Mouse (Mus musculus): ENCODE measurements at regions not wholly inside any gene's neighbourhood (a gene's known extent, or its start where the extent isn't known, plus 50 kb on each side); places are given as distances from the start of the nearest gene placed in this dataset.
"Not testable (repeated sequence)": the region's sequence is repeated elsewhere in the genome, so short reads cannot be mapped to it uniquely, and the experiment has no call there.

DNA sequence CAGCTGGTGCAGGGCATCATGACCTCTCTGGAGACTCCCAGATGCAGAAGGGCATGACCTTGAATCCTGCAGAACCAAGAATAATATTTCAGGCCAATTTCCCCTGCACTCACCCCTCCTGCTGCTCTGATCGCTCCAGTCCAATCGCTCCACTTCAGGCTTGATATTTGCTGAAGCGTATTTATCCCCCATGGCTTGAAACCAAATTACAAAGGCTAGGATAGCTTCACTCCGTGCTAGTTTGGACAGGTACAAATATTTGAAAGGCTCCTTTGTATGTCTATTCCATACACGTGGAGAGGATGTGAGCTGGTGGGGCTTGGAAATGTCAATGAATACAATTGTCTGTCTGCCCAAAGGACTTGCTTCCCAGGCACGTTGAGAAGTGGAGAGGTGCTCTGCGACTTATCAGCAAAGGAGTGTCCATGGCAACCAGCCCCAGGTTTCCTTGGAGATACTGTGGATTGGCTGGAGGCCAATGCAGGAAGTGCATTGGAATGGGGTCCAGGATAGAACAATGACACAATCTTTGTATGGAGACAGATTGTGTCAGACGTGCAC, 201.8 kb upstream of the Tmc3 start:
- Histone ChIP-seq H3K4me3 (ENCODE audit: low read depth, low read length) (no peak overlapping the region), H3K4me1 (replicated peaks; ENCODE audit: control insufficient read depth, insufficient read depth, low read length) (no peaks in the 10 kb centered on the region), H3K4me2 (replicated peaks; ENCODE audit: low read depth, low read length) (no peak overlapping the region), H3K9me3 (ENCODE audit: control insufficient read depth, low read length) (no peaks in the 10 kb centered on the region), H3K9ac (ENCODE audit: low read depth, low read length) (no peak overlapping the region), H3K27me3 (ENCODE audit: control insufficient read depth, insufficient read depth, low read length) (no peaks in the 10 kb centered on the region), H3K27ac (ENCODE audit: low read depth, low read length) (no peak overlapping the region), H3K36me3 (ENCODE audit: control insufficient read depth, insufficient read depth, low read length) (no peaks in the 10 kb centered on the region)
- 26% methylated on average over 8 of the region's 8 CpGs for WGBS
- peak; percentile 71 for DNase-seq (ENCODE audit: low spot score)
- ATAC-seq (ENCODE audit: low FRiP score), result peak; percentile 91

DNA sequence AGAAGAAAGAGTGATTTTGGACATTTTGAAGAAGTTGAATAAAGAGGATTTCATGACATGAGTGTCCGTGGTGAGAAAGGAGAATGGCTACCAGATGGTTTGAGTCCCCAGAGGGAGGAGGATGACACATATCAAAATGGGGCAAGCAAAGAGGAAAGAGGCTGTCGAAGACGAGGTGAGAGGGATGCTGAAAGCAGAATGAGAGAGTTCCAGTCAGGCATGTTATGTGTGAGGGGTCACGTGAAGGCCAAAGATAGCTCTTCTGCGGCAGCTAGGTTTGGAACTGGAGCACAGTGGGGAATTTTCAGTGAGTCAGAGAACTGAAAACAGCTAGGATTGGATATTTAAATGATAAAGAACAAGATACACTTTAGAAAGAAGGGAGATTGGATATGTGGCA, 193.3 kb upstream of the Tmc3 start:
- Histone ChIP-seq H3K4me2 (replicated peaks; ENCODE audit: low read depth, low read length) (no peak overlapping the region), H3K36me3 (ENCODE audit: control insufficient read depth, insufficient read depth, low read length) (no peaks in the 10 kb centered on the region), H3K27me3 (ENCODE audit: control insufficient read depth, insufficient read depth, low read length) (no peaks in the 10 kb centered on the region), H3K4me1 (replicated peaks; ENCODE audit: control insufficient read depth, insufficient read depth, low read length) (no peaks in the 10 kb centered on the region), H3K9me3 (ENCODE audit: control insufficient read depth, low read length) (no peaks in the 10 kb centered on the region), H3K27ac (ENCODE audit: low read depth, low read length) (no peak overlapping the region), H3K9ac (ENCODE audit: low read depth, low read length) (no peak overlapping the region), H3K4me3 (ENCODE audit: low read depth, low read length) (no peak overlapping the region)
- 75% methylated on average over 5 of the region's 5 CpGs for WGBS
- no peak for ATAC-seq (ENCODE audit: low FRiP score)
- DNase-seq (ENCODE audit: low spot score), result no peak

DNA sequence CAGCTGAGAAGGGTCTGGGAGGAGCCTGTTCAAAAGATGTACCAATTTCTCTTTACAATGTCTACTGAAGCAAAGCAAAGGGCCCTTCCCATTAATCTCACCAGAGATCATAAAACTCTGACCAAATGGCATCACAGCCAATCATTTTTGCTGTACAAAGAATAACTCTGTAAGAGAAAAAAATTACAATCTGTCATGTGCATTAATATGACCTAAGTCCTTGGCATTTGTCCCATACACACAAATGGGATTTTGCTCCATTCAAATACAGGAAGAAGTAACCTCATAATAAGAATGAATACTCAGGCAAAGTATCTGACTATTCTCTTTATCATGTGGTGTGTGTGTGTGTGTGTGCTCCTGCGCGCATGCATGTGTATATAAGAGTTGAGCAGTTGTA, 192.5 kb upstream of the Tmc3 start:
- Histone ChIP-seq H3K4me3 (ENCODE audit: low read depth, low read length) (no peak overlapping the region), H3K4me1 (replicated peaks; ENCODE audit: control insufficient read depth, insufficient read depth, low read length) (no peaks in the 10 kb centered on the region), H3K4me2 (replicated peaks; ENCODE audit: low read depth, low read length) (no peak overlapping the region), H3K27ac (ENCODE audit: low read depth, low read length) (no peak overlapping the region), H3K27me3 (ENCODE audit: control insufficient read depth, insufficient read depth, low read length) (no peaks in the 10 kb centered on the region), H3K9me3 (ENCODE audit: control insufficient read depth, low read length) (no peaks in the 10 kb centered on the region), H3K9ac (ENCODE audit: low read depth, low read length) (no peak overlapping the region), H3K36me3 (ENCODE audit: control insufficient read depth, insufficient read depth, low read length) (no peaks in the 10 kb centered on the region)
- no peak for ATAC-seq (ENCODE audit: low FRiP score)
- 95% methylated on average over 2 of the region's 2 CpGs for WGBS
- no peak for DNase-seq (ENCODE audit: low spot score)

DNA sequence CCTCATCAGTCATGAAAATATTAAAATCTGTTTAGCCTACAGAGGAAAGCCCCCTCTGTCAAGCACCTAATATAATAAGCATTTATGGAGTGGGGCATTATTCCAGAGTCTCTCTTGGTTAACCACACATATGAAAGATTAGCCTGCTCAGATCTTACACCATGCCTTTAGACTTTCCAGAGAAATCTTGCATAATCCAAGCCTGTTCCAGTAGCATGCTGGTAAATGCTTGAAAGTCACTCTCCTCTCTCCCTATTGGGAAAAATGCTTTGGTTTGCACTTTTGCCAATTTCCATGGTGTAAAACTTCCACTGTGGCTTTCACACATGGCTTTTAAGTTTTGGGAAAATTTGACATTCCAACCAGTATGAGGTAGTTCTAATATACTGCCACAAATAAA, 192.1 kb upstream of the Tmc3 start:
- no peak for DNase-seq (ENCODE audit: low spot score)
- no peak overlapping the region for H3K4me2 ChIP-seq (replicated peaks; ENCODE audit: low read depth, low read length)
- H3K4me1 ChIP-seq (replicated peaks; ENCODE audit: control insufficient read depth, insufficient read depth, low read length), result no peaks in the 10 kb centered on the region
- no peak for ATAC-seq (ENCODE audit: low FRiP score)
- no peaks in the 10 kb centered on the region for H3K27me3 ChIP-seq (ENCODE audit: control insufficient read depth, insufficient read depth, low read length)
- no peak overlapping the region for H3K9ac ChIP-seq (ENCODE audit: low read depth, low read length)
- H3K36me3 ChIP-seq (ENCODE audit: control insufficient read depth, insufficient read depth, low read length), result no peaks in the 10 kb centered on the region
- H3K4me3 ChIP-seq (ENCODE audit: low read depth, low read length), result no peak overlapping the region
- H3K9me3 ChIP-seq (ENCODE audit: control insufficient read depth, low read length), result no peaks in the 10 kb centered on the region
- H3K27ac ChIP-seq (ENCODE audit: low read depth, low read length), result no peak overlapping the region

DNA sequence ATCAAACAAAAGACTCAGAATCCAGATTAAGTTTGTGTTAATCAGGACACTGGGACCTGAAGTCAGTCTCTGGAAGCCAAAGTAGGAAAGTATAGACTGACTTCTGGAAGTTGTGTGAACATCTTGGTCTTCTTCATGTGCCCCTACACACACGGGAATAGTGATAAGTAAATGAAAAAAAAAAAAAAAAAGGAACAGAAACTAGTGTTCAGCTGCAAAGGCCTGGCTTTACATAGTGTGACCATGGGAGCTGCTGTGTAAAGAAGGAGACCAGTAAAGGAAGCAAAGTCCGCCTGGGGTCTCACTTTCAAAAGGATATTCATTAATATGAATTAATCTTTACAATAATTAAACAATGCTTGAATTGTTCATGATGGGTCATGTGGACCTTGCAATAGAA, 190.6 kb upstream of the Tmc3 start:
- DNase-seq (ENCODE audit: low spot score) (no peak), ATAC-seq (ENCODE audit: low FRiP score) (no peak)
- Histone ChIP-seq H3K36me3 (ENCODE audit: control insufficient read depth, insufficient read depth, low read length) (no peaks in the 10 kb centered on the region), H3K9me3 (ENCODE audit: control insufficient read depth, low read length) (no peaks in the 10 kb centered on the region), H3K9ac (ENCODE audit: low read depth, low read length) (no peak overlapping the region), H3K27ac (ENCODE audit: low read depth, low read length) (no peak overlapping the region), H3K4me2 (replicated peaks; ENCODE audit: low read depth, low read length) (no peak overlapping the region), H3K4me1 (replicated peaks; ENCODE audit: control insufficient read depth, insufficient read depth, low read length) (no peaks in the 10 kb centered on the region), H3K4me3 (ENCODE audit: low read depth, low read length) (no peak overlapping the region), H3K27me3 (ENCODE audit: control insufficient read depth, insufficient read depth, low read length) (no peaks in the 10 kb centered on the region)
- WGBS, result 58% methylated on average over 2 of the region's 2 CpGs

DNA sequence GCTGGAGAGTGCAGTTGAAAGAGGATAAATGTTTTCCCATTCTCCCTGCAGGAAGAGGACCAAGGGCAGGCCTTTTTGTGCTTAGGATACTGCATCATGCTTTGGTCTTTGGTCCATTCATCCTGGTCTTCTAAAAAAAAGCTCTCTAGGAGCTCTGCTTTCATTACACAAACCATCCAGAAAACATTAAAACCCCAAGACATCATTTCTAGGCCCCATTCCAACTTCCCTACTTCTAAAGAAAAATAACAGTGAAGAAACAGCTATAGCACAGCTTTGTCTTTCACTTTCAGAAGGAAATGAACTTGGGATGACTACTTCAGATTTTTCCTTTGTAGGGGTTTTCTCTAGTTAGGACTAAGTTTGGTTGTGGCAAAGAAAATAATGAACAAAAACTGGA, 185.1 kb upstream of the Tmc3 start:
- Histone ChIP-seq H3K27me3 (ENCODE audit: control insufficient read depth, insufficient read depth, low read length) (no peaks in the 10 kb centered on the region), H3K27ac (ENCODE audit: low read depth, low read length) (no peak overlapping the region), H3K36me3 (ENCODE audit: control insufficient read depth, insufficient read depth, low read length) (no peaks in the 10 kb centered on the region), H3K4me1 (replicated peaks; ENCODE audit: control insufficient read depth, insufficient read depth, low read length) (no peaks in the 10 kb centered on the region), H3K4me2 (replicated peaks; ENCODE audit: low read depth, low read length) (no peak overlapping the region), H3K9ac (ENCODE audit: low read depth, low read length) (no peak overlapping the region), H3K4me3 (ENCODE audit: low read depth, low read length) (no peak overlapping the region), H3K9me3 (ENCODE audit: control insufficient read depth, low read length) (no peaks in the 10 kb centered on the region)
- DNase-seq (ENCODE audit: low spot score), result no peak
- no peak for ATAC-seq (ENCODE audit: low FRiP score)

DNA sequence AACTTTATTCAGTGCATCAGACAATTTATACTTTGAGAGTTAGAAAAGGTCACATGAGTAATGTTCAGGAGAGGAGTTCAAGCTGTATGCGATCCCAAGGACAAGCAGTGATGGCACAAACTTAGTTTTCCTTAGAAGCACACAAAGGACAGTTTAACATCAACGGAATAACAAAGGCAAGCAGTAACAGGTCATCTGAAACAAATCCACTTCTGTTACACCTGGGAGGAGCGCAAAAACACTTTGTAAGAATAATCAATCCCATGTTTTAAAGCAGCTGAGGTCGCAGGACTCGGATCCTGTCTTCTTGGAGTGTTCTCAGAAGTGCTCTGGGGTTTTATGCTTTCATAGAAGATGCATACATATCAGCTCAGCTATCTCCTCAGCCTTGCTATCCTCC, 183.7 kb upstream of the Tmc3 start:
- DNase-seq (ENCODE audit: low spot score) (no peak), ATAC-seq (ENCODE audit: low FRiP score) (no peak)
- no peak overlapping the region for H3K4me2 ChIP-seq (replicated peaks; ENCODE audit: low read depth, low read length)
- H3K4me1 ChIP-seq (replicated peaks; ENCODE audit: control insufficient read depth, insufficient read depth, low read length), result no peaks in the 10 kb centered on the region
- no peak overlapping the region for H3K9ac ChIP-seq (ENCODE audit: low read depth, low read length)
- no peak overlapping the region for H3K4me3 ChIP-seq (ENCODE audit: low read depth, low read length)
- no peak overlapping the region for H3K27ac ChIP-seq (ENCODE audit: low read depth, low read length)
- H3K27me3 ChIP-seq (ENCODE audit: control insufficient read depth, insufficient read depth, low read length), result no peaks in the 10 kb centered on the region
- no peaks in the 10 kb centered on the region for H3K36me3 ChIP-seq (ENCODE audit: control insufficient read depth, insufficient read depth, low read length)
- no peaks in the 10 kb centered on the region for H3K9me3 ChIP-seq (ENCODE audit: control insufficient read depth, low read length)
- WGBS, result 84% methylated on average over 5 of the region's 5 CpGs

DNA sequence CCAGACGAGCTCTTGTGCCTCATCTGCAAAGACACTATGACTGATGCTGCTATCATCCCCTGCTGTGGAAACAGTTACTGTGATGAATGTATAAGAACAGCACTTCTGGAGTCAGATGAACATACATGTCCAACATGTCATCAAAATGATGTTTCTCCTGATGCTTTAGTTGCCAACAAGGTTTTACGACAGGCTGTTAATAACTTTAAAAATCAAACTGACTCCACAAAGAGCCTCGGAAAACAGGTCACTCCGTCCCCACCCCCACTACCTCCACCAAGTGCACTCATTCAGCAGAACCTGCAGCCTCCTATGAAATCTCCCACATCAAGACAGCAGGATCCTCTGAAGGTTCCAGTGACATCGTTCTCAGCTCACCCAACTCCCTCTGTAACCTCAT, 172.0 kb upstream of the Tmc3 start:
- H3K27ac ChIP-seq (ENCODE audit: low read depth, low read length); H3K9me3 ChIP-seq (ENCODE audit: control insufficient read depth, low read length); H3K9ac ChIP-seq (ENCODE audit: low read depth, low read length); DNase-seq (ENCODE audit: low spot score); H3K36me3 ChIP-seq (ENCODE audit: control insufficient read depth, insufficient read depth, low read length); H3K27me3 ChIP-seq (ENCODE audit: control insufficient read depth, insufficient read depth, low read length); H3K4me3 ChIP-seq (ENCODE audit: low read depth, low read length); H3K4me1 ChIP-seq (replicated peaks; ENCODE audit: control insufficient read depth, insufficient read depth, low read length); H3K4me2 ChIP-seq (replicated peaks; ENCODE audit: low read depth, low read length); ATAC-seq (ENCODE audit: low FRiP score): not testable (repeated sequence)
- 85% methylated on average over 5 of the region's 5 CpGs for WGBS

DNA sequence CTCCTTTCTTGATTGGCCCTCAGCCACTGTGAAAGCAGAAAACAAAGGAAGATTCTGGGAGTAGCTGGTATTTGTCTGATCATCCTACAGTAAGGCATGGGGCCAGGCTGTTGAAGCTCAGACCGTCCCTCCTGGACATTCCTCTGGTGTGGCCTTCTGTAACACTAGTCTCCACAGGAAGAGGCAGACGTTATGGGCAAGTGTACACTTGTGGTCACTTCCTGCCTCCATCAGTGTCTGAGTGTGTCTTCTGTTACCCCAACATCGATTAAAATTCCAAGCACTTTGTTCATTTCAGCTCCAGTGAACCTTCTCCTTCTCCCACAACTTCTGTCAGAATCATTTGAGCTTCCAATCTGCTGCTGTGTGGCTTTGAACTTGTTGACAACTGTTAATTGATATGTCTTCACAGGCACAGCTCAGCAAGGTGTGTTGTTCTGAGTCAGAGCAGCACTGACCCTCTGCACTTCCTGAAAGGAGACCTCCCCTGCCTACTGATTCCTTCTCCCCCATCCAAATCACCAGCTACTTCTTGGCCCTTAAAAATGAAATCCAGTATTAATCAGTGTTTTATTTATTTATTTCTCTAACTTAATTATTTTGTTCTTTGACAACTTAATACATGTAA, 154.7 kb upstream of the Tmc3 start:
- no peak for ATAC-seq (ENCODE audit: low FRiP score)
- H3K4me1 ChIP-seq (replicated peaks; ENCODE audit: control insufficient read depth, insufficient read depth, low read length), result no peaks in the 10 kb centered on the region
- H3K9me3 ChIP-seq (ENCODE audit: control insufficient read depth, low read length), result no peaks in the 10 kb centered on the region
- H3K9ac ChIP-seq (ENCODE audit: low read depth, low read length), result no peak overlapping the region
- H3K27ac ChIP-seq (ENCODE audit: low read depth, low read length), result no peak overlapping the region
- H3K36me3 ChIP-seq (ENCODE audit: control insufficient read depth, insufficient read depth, low read length), result no peaks in the 10 kb centered on the region
- no peak overlapping the region for H3K4me3 ChIP-seq (ENCODE audit: low read depth, low read length)
- DNase-seq (ENCODE audit: low spot score), result no peak
- H3K4me2 ChIP-seq (replicated peaks; ENCODE audit: low read depth, low read length), result no peak overlapping the region
- H3K27me3 ChIP-seq (ENCODE audit: control insufficient read depth, insufficient read depth, low read length), result no peaks in the 10 kb centered on the region
- WGBS, result 75% methylated on average over 3 of the region's 3 CpGs
